Mouse (Mus musculus) erythroblast, embryonic 14.5 days (primary cell): ENCODE measurements at regions not wholly inside any gene's neighbourhood (a gene's known extent, or its start where the extent isn't known, plus 50 kb on each side); places are given as distances from the start of the nearest gene placed in this dataset.

Source experiments
- GATA1 ChIP-seq: IDR thresholded peaks from 2 replicates; pipeline ENCODE4 v1.6.1; 2012; ENCODE audit warnings: low read length, inconsistent platforms, mixed read lengths
- TAL1 ChIP-seq: IDR thresholded peaks from 3 replicates; pipeline ENCODE4 v1.6.1; 2012; ENCODE audit warnings: low read length, inconsistent platforms, mixed read lengths

- no peak for TF ChIP-seq TAL1
- no peak for TF ChIP-seq GATA1
These were observed 208.3 kb downstream of the Adra2a start for GRCm38 (mm10) chr19:54252145-54252664.
